Mouse (Mus musculus) midbrain, embryonic 16.5 days (tissue): ENCODE measurements around the gene Ptprr. TPM values are rescaled to one million over a fixed set of nuclear protein-coding genes. Genes with fewer than 3 reads are reported as not detected.

Experiments used
- ATAC-seq: fragments of 200-750 bp; cut with Nextera tagmentation; 2 replicates; pipeline ENCODE4 v1.8.0; 2017; ENCODE audit warnings: moderate TSS enrichment
- H3K27ac ChIP-seq: fragments of 300-500 bp; sonication (generic); 2 replicates; pipeline ENCODE4 v1.5.1; 2014; ENCODE audit warnings: mild to moderate bottlenecking, low read length, mixed read lengths
- H3K27me3 ChIP-seq: fragments of 300-500 bp; sonication (generic); 2 replicates; pipeline ENCODE4 v1.6.1; 2014; ENCODE audit warnings: low read depth, low read length, mixed read lengths; ENCODE audit not compliant: control insufficient read depth, insufficient read depth
- H3K36me3 ChIP-seq: fragments of 300-500 bp; sonication (generic); 2 replicates; pipeline ENCODE4 v1.6.1; 2014; ENCODE audit warnings: mild to moderate bottlenecking, low read length, moderate library complexity, mixed read lengths; ENCODE audit not compliant: control insufficient read depth, insufficient read depth
- H3K4me1 ChIP-seq: fragments of 300-500 bp; sonication (generic); 2 replicates; pipeline ENCODE4 v1.6.1; 2014; ENCODE audit warnings: mild to moderate bottlenecking, low read length, mixed read lengths; ENCODE audit not compliant: control insufficient read depth, insufficient read depth
- H3K4me2 ChIP-seq: fragments of 300-500 bp; sonication (generic); 2 replicates; pipeline ENCODE4 v1.6.1; 2014; ENCODE audit warnings: mild to moderate bottlenecking, low read length, mixed read lengths
- H3K4me3 ChIP-seq: fragments of 300-500 bp; sonication (generic); 2 replicates; pipeline ENCODE4 v1.5.1; 2014; ENCODE audit warnings: low read depth, mild to moderate bottlenecking, low read length, moderate library complexity, mixed read lengths
- H3K9ac ChIP-seq: fragments of 300-500 bp; sonication (generic); 2 replicates; pipeline ENCODE4 v1.6.1; 2014; ENCODE audit warnings: low read depth, low read length, mixed read lengths
- H3K9me3 ChIP-seq: fragments of 300-500 bp; sonication (generic); replicated peaks from 2 replicates; pipeline ENCODE4 v1.6.1; 2014; ENCODE audit warnings: mild to moderate bottlenecking, low read length, mixed read lengths; ENCODE audit not compliant: control insufficient read depth, poor library complexity, severe bottlenecking
- WGBS: fragments of 180-500 bp; shearing (Covaris S2); extraction: QIAGEN DNeasy Blood & Tissue Kit; methylation state at CpG from one replicate; pipeline ENCODE4 v1.1.7; 2014; 5-methylcytosine and 5-hydroxymethylcytosine counted together
- polyA plus RNA-seq: library from polyadenylated mRNA; unstranded; fragments of >200 nt; fragmentation: Nextera tagmentation; extraction: Ambion mirVana; gene quantifications from 2 replicates; pipeline ENCODE4 v1.2.1, GENCODE M21; 2015

Ptprr gene
- polyA plus RNA-seq, 1 experiment from 2014 or later = 24.4 TPM

GRCm38 (mm10) chr10:116175324-116175883 lies 157.4 kb downstream of the Ptprr start:
- Histone ChIP-seq H3K4me1 (0 out of 2 replicates have a peak, but pooled peaks cover 3% of the 10 kb centered on the region), H3K27ac (no peak overlapping the region), H3K4me3 (no peak overlapping the region), H3K36me3 (no peaks in the 10 kb centered on the region), H3K9me3 (no peaks in the 10 kb centered on the region), H3K27me3 (no peaks in the 10 kb centered on the region), H3K9ac (no peak overlapping the region), H3K4me2 (no peak overlapping the region)
- WGBS = 43% methylated on average over 10 of the region's 10 CpGs
- ATAC-seq = no peak

DNA sequence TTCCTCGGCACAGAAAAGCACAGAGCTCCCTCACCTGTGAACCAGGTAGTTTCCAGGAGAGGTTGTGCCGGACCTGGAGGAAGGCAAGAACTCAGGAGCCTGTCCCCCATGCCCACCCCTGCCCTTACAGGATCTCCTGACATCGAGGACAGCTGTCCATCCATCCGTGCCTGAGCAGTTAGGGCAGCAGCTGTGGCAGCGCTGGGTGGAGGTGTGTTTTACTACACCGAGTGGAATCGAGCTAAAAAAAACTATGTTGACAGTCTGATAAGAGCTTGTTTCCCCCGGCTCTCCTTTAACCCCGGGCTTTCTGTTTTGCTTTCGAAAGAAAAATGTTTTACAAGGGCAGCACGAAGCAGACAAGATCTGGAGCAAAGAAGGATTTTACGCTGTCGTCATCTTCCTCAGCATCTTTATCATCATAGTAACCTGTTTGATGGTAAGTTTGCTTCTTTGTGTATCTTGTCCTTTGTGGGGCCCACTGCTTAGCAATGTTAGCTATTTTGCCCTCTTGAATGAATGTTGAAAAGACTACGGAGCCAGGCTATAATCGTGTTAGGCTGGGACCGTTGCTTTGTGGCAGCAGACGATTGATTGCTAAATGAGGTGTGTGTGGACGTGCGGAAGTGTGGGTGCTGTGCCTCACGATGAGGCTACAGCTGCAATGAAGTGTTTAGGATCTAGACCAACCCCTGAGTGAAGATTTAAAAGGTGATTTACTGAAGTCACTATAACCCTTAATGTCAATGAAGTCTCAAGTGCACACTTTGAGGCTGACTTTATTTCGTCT lies 159.6 kb downstream of the Ptprr start:
- no peaks in the 10 kb centered on the region for H3K9me3 ChIP-seq
- ATAC-seq = no peak
- no peak overlapping the region for H3K27ac ChIP-seq
- no peak overlapping the region for H3K9ac ChIP-seq
- H3K4me2 ChIP-seq = peak overlapping the region; percentile 35
- no peak overlapping the region for H3K4me3 ChIP-seq
- H3K27me3 ChIP-seq = no peaks in the 10 kb centered on the region
- WGBS = 42% methylated on average over 21 of the region's 21 CpGs
- no peaks in the 10 kb centered on the region for H3K36me3 ChIP-seq
- 0 out of 2 replicates have a peak, but pooled peaks cover 3% of the 10 kb centered on the region for H3K4me1 ChIP-seq

GRCm38 (mm10) chr10:116181235-116181634 lies 163.2 kb downstream of the Ptprr start:
- no peak for ATAC-seq
- Histone ChIP-seq H3K36me3 (no peaks in the 10 kb centered on the region), H3K9ac (no peak overlapping the region), H3K27ac (no peak overlapping the region), H3K4me1 (0 out of 2 replicates have a peak, but pooled peaks cover 3% of the 10 kb centered on the region), H3K27me3 (no peaks in the 10 kb centered on the region), H3K4me2 (no peak overlapping the region), H3K9me3 (no peaks in the 10 kb centered on the region), H3K4me3 (no peak overlapping the region)
- WGBS = 91% methylated on average over 5 of the region's 5 CpGs

DNA sequence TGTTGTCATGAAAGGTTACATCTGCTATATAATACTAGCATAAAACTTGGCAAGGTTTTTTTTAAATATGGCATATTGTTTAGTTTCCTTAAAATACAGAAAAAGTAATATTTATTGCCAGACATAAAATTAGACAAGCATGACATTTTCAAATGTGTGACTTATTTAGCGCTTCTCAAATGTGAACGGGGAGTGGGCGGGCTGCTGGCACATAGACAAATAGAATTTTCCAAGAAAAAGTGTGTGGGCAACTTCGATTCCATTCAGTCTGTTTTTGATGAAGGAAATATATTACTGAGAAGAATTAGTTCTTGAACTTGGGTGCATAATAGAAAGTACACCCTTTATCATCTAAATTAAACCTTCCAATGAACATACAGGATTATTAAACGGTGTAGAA lies 164.2 kb downstream of the Ptprr start:
- 0 out of 2 replicates have a peak, but pooled peaks cover 3% of the 10 kb centered on the region for H3K4me1 ChIP-seq
- no peak for ATAC-seq
- H3K27me3 ChIP-seq = no peaks in the 10 kb centered on the region
- no peaks in the 10 kb centered on the region for H3K36me3 ChIP-seq
- WGBS = 90% methylated on average over 5 of the region's 5 CpGs
- H3K4me2 ChIP-seq = no peak overlapping the region
- no peak overlapping the region for H3K4me3 ChIP-seq
- H3K9me3 ChIP-seq = no peaks in the 10 kb centered on the region
- H3K27ac ChIP-seq = no peak overlapping the region
- H3K9ac ChIP-seq = no peak overlapping the region

DNA sequence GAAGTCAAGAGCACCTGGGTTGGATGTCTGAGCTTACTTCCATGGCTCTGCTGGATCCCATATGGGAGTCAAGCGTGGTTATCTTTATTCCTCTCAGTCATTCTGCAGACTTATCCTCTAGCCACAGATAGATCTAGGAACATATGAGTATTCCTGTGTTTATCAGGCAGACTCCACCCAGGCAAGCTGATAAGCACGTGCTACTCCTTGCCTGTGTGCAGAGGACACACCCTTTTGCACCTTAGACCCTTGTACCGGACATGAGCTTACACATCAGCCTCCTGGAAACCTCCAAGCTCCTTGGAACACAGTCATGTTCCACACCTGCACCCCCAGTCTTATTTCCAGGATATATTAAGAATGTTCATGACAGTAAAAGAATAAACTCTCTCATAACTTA lies 165.2 kb downstream of the Ptprr start:
- Histone ChIP-seq H3K27me3 (no peaks in the 10 kb centered on the region), H3K27ac (no peak overlapping the region), H3K4me2 (no peak overlapping the region), H3K9me3 (no peaks in the 10 kb centered on the region), H3K36me3 (no peaks in the 10 kb centered on the region), H3K4me3 (no peak overlapping the region), H3K9ac (no peak overlapping the region), H3K4me1 (no peaks in the 10 kb centered on the region)
- ATAC-seq = no peak
- 87% methylated on average over 3 of the region's 3 CpGs for WGBS

GRCm38 (mm10) chr10:116191724-116192123 lies 173.7 kb downstream of the Ptprr start:
- Histone ChIP-seq H3K27me3 (no peaks in the 10 kb centered on the region), H3K9ac (no peak overlapping the region), H3K4me3 (no peak overlapping the region), H3K27ac (no peak overlapping the region), H3K36me3 (no peaks in the 10 kb centered on the region), H3K4me1 (no peaks in the 10 kb centered on the region), H3K9me3 (no peaks in the 10 kb centered on the region), H3K4me2 (no peak overlapping the region)
- 78% methylated on average over 2 of the region's 2 CpGs for WGBS
- no peak for ATAC-seq

GRCm38 (mm10) chr10:116192293-116192692 lies 174.3 kb downstream of the Ptprr start:
- Histone ChIP-seq H3K4me3 (no peak overlapping the region), H3K4me2 (no peak overlapping the region), H3K27ac (no peak overlapping the region), H3K36me3 (no peaks in the 10 kb centered on the region), H3K9ac (no peak overlapping the region), H3K27me3 (no peaks in the 10 kb centered on the region), H3K9me3 (no peaks in the 10 kb centered on the region), H3K4me1 (peaks cover 3% of the 10 kb centered on the region; the same call in 1 of the 2 replicates)
- WGBS = 87% methylated on average over 8 of the region's 8 CpGs
- no peak for ATAC-seq

DNA sequence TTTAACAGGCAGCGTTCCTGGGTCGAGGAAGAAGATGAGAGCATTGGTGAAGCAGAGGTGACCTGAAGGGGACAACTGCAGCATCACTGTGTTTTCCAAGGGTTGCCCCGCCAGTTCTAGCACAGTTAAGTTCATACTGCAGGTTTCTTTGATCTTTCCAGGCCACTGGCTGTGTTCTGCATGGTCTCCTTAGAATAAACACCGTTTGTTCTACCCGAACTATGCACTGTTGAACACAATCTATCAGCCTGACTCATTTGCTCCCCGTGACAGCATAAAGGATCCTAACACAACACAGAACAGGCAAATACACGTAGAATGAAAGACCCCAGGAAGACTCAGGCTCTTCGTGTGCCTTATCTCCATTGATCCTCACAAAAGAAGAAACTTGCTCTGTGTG lies 176.4 kb downstream of the Ptprr start:
- Histone ChIP-seq H3K4me3 (no peak overlapping the region), H3K36me3 (no peaks in the 10 kb centered on the region), H3K9ac (no peak overlapping the region), H3K4me1 (peaks cover 3% of the 10 kb centered on the region; the same call in 1 of the 2 replicates), H3K9me3 (no peaks in the 10 kb centered on the region), H3K27me3 (no peaks in the 10 kb centered on the region), H3K27ac (no peak overlapping the region), H3K4me2 (no peak overlapping the region)
- no peak for ATAC-seq
- 47% methylated on average over 8 of the region's 8 CpGs for WGBS
